ENCODE assay signal across 8 mouse cellular contexts in genomic region chr6:70824085-70824986, GRCm38 (mm10). TPM values are rescaled to one million over a fixed set of nuclear protein-coding genes. Genes with fewer than 3 reads are reported as not detected.
DNase-seq lines count a peak whose midpoint lies in the region; ATAC-seq lines count a peak whose summit lies in the region.

No protein-coding gene starts in this region.

- no peaks in the 10 kb centered on the region for H3K36me3 ChIP-seq in heart, embryonic 13.5 days
- H3K36me3 ChIP-seq in kidney, embryonic 16.5 days (ENCODE audit: insufficient read depth, low read length): no peaks in the 10 kb centered on the region
- no peaks in the 10 kb centered on the region for H3K36me3 ChIP-seq in limb, embryonic 15.5 days
- H3K36me3 ChIP-seq in midbrain, embryonic 15.5 days (replicated peaks): no peaks in the 10 kb centered on the region

- WGBS in heart, embryonic 13.5 days: 6% methylated on average over 23 of the region's 23 CpGs
- WGBS in kidney, embryonic 16.5 days: 7% methylated on average over 23 of the region's 23 CpGs
- 7% methylated on average over 23 of the region's 23 CpGs for WGBS in limb, embryonic 15.5 days
- whole genome bisulfite sequencing in midbrain, embryonic 15.5 days: 7% methylated on average over 23 of the region's 23 CpGs

- H3K9me3 ChIP-seq in heart, embryonic 13.5 days: no peaks in the 10 kb centered on the region
- no peaks in the 10 kb centered on the region for H3K9me3 ChIP-seq in kidney, embryonic 16.5 days (ENCODE audit: low read length)
- no peaks in the 10 kb centered on the region for H3K9me3 ChIP-seq in limb, embryonic 15.5 days
- H3K9me3 ChIP-seq in midbrain, embryonic 15.5 days: no peaks in the 10 kb centered on the region

- DNase-seq in CD4-positive, CD25-positive, alpha-beta regulatory T cell, adult 2 months (ENCODE audit: low read depth, low spot score): peak; percentile 84
- DNase-seq in spleen, postnatal 14 days (ENCODE audit: low spot score in 2 of 2): peak; percentile 56 to 64

- peak overlapping the region; percentile 70 for H3K4me3 ChIP-seq in brown adipose tissue, adult 24 weeks (ENCODE audit: insufficient read depth, low read depth, low read length)
- H3K4me3 ChIP-seq in heart, embryonic 13.5 days: peak overlapping the region; percentile 51
- H3K4me3 ChIP-seq in kidney, embryonic 16.5 days (ENCODE audit: low read length): peak overlapping the region; percentile 52
- peak overlapping the region; percentile 37 for H3K4me3 ChIP-seq in limb, embryonic 15.5 days
- peak overlapping the region; percentile 44 for H3K4me3 ChIP-seq in midbrain, embryonic 15.5 days

- H3K9ac ChIP-seq in heart, embryonic 13.5 days: peak overlapping the region; percentile 81
- peak overlapping the region; percentile 67 for H3K9ac ChIP-seq in kidney, embryonic 16.5 days (replicated peaks; ENCODE audit: low read length)
- 0 out of 2 replicates have a peak overlapping the region, but pooled peaks have one; percentile 17 for H3K9ac ChIP-seq in limb, embryonic 15.5 days
- H3K9ac ChIP-seq in midbrain, embryonic 15.5 days: peak overlapping the region; percentile 52

- peak overlapping the region; percentile 73 for H3K4me2 ChIP-seq in heart, embryonic 13.5 days
- peak overlapping the region; percentile 80 for H3K4me2 ChIP-seq in kidney, embryonic 16.5 days (replicated peaks; ENCODE audit: low read depth, low read length)
- peak overlapping the region; percentile 65 for H3K4me2 ChIP-seq in limb, embryonic 15.5 days
- peak overlapping the region; percentile 76 for H3K4me2 ChIP-seq in midbrain, embryonic 15.5 days

- 0 out of 2 replicates have a peak overlapping the region, but pooled peaks have one; percentile 8 for H3K27ac ChIP-seq in brown adipose tissue, adult 24 weeks (replicated peaks; ENCODE audit: low read depth, low read length)
- peak overlapping the region; percentile 85 for H3K27ac ChIP-seq in heart, embryonic 13.5 days (replicated peaks)
- 0 out of 2 replicates have a peak overlapping the region, but pooled peaks have one; percentile 17 for H3K27ac ChIP-seq in kidney, embryonic 16.5 days (ENCODE audit: low read length)
- no peak overlapping the region for H3K27ac ChIP-seq in limb, embryonic 15.5 days
- H3K27ac ChIP-seq in midbrain, embryonic 15.5 days: peak overlapping the region; percentile 49

- peak; percentile 99 for ATAC-seq in erythroid progenitor cell, adult 5-6 weeks (replicated peaks; ENCODE audit: low FRiP score, poor library complexity, severe bottlenecking)
- peak; percentile 89 for ATAC-seq in heart, embryonic 13.5 days (ENCODE audit: extremely low read depth, insufficient number of reproducible peaks, low FRiP score, low TSS enrichment)
- ATAC-seq in kidney, embryonic 16.5 days (ENCODE audit: low FRiP score, low TSS enrichment): peak; percentile 89
- ATAC-seq in limb, embryonic 15.5 days (ENCODE audit: insufficient number of reproducible peaks, low FRiP score, low TSS enrichment, low read depth): 0 out of 2 replicates have a peak, but pooled peaks have one; percentile 40
- ATAC-seq in midbrain, embryonic 15.5 days (replicated peaks): peak; percentile 97

- H3K4me1 ChIP-seq in brown adipose tissue, adult 24 weeks (ENCODE audit: control insufficient read depth, insufficient read depth, insufficient read length, low read length): no peaks in the 10 kb centered on the region
- peaks cover 32% of the 10 kb centered on the region for H3K4me1 ChIP-seq in heart, embryonic 13.5 days
- peaks cover 8% of the 10 kb centered on the region; the same call in 1 of the 2 replicates for H3K4me1 ChIP-seq in kidney, embryonic 16.5 days (ENCODE audit: insufficient read depth, low read length)
- H3K4me1 ChIP-seq in limb, embryonic 15.5 days: peaks cover 8% of the 10 kb centered on the region; the same call in 1 of the 2 replicates
- H3K4me1 ChIP-seq in midbrain, embryonic 15.5 days: peaks cover 6% of the 10 kb centered on the region

- no peaks in the 10 kb centered on the region for H3K27me3 ChIP-seq in heart, embryonic 13.5 days (replicated peaks)
- no peaks in the 10 kb centered on the region for H3K27me3 ChIP-seq in kidney, embryonic 16.5 days (ENCODE audit: insufficient read depth, low read length)
- H3K27me3 ChIP-seq in limb, embryonic 15.5 days: 0 out of 2 replicates have a peak, but pooled peaks cover 3% of the 10 kb centered on the region
- no peaks in the 10 kb centered on the region for H3K27me3 ChIP-seq in midbrain, embryonic 15.5 days (replicated peaks)

RNA-seq across cellular contexts. Expression of gene Eif2ak3, which starts 20.0 kb away (rescaled TPM):
- polyA plus RNA-seq in brown adipose tissue, adult 24 weeks (2012; ENCODE audit: insufficient read depth, insufficient read length, missing spikeins): 6.5 and 6.6 TPM in 2 replicates
- total RNA-seq in erythroid progenitor cell, adult 5-6 weeks (2015; ENCODE audit: low replicate concordance): 5.8 and 29.8 TPM in 2 replicates
- 9.4 and 12.6 TPM in 2 replicates for total RNA-seq in erythroid progenitor cell, adult 5-6 weeks (2017; ENCODE audit: low replicate concordance)
- polyA plus RNA-seq in heart, embryonic 13.5 days (2015; fragmentation: Nextera tagmentation; extraction: Ambion mirVana): 5.7 and 6.0 TPM in 2 replicates
- 11.9 and 12.2 TPM in 2 replicates for polyA plus RNA-seq in kidney, embryonic 16.5 days (2015; fragmentation: Nextera tagmentation; extraction: Ambion mirVana)
- 13.1 and 16.9 TPM in 2 replicates for polyA plus RNA-seq in limb, embryonic 15.5 days (2015; fragmentation: Nextera tagmentation; extraction: Ambion mirVana)
- 14.1 and 14.6 TPM in 2 replicates for polyA plus RNA-seq in midbrain, embryonic 15.5 days (2015; fragmentation: Nextera tagmentation; extraction: Ambion mirVana)

RNA-seq across cellular contexts. Expression of gene Rpia, which starts 32.3 kb away (rescaled TPM):
- polyA plus RNA-seq in brown adipose tissue, adult 24 weeks (2012; ENCODE audit: insufficient read depth, insufficient read length, missing spikeins): 18.1 and 42.6 TPM in 2 replicates
- total RNA-seq in erythroid progenitor cell, adult 5-6 weeks (2015; ENCODE audit: low replicate concordance): 51.9 and 59.1 TPM in 2 replicates
- 65.7 and 70.3 TPM in 2 replicates for total RNA-seq in erythroid progenitor cell, adult 5-6 weeks (2017; ENCODE audit: low replicate concordance)
- polyA plus RNA-seq in heart, embryonic 13.5 days (2015; fragmentation: Nextera tagmentation; extraction: Ambion mirVana): 1.0 and 1.1 TPM in 2 replicates
- 2.3 and 3.0 TPM in 2 replicates for polyA plus RNA-seq in kidney, embryonic 16.5 days (2015; fragmentation: Nextera tagmentation; extraction: Ambion mirVana)
- polyA plus RNA-seq in limb, embryonic 15.5 days (2015; fragmentation: Nextera tagmentation; extraction: Ambion mirVana): 1.6 and 2.4 TPM in 2 replicates
- 2.6 and 3.0 TPM in 2 replicates for polyA plus RNA-seq in midbrain, embryonic 15.5 days (2015; fragmentation: Nextera tagmentation; extraction: Ambion mirVana)

Comparison
In these comparisons a context has a peak if more than half of its experiments do, and no peak if none do; other contexts are left out.
1. ATAC-seq: peak in every context shown above with its lines; median percentile 99 in erythroid progenitor cell, adult 5-6 weeks; 97 in midbrain, embryonic 15.5 days; 89 in heart, embryonic 13.5 days; 89 in kidney, embryonic 16.5 days; 40 in limb, embryonic 15.5 days.
2. H3K9ac ChIP-seq: peak in every context shown above with its lines; median percentile 81 in heart, embryonic 13.5 days; 67 in kidney, embryonic 16.5 days; 52 in midbrain, embryonic 15.5 days; 17 in limb, embryonic 15.5 days.